Mouse (Mus musculus) kidney, postnatal 25 days (tissue): ENCODE data around the gene Rfxank.
A peak's percentile ranks its signal among the peaks of the same experiment; 100 is the strongest.

ENCODE experiments used
- DNase-seq, 2 experiments: peaks; one replicate each; pipeline ENCODE4 v3.0.0; 2021; ENCODE audit warnings: mixed read lengths in 2 of 2

The Rfxank gene

DNA sequence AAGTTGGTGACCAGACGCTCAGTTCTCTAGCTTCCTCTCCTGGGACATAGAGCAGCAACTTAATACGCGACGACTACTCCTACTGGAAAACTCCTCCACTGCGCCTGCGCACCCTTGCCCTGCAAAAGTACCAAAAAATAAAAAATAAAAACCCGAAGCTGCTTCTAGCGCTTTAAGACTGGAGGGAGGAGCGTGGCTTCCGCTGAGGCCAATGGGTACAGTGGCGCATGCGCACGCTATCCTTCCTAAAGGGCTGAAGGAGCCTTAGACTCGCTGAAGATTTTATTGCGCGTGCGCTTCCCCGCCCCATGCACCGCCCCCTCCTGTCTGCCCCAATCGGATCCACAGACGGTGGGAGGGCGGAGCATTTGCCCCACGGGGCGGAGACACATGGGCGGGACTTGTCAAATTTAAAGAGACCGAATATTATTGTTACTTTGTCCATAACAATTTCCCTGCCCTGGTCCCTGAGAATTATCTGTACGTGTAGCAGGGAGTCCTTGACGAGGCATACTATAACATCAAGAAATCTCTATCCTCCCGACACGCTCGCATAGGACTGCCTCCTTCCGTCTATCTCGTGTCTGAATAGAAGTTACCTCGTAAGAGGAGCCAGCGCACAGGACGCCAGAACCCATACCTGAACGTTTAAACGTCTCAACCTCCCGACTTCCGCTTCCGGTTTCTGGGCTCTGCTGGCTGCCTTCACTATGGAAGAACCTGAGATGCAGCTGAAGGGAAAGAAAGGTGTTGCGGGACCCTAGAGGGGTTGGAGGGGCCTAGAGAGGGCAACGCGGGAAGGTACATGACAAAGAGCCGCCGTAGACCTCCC is at the start of gene Rfxank, which contains the start of the genes Borcs8 and Mef2b:
Gene Rfxank (minus strand): TSS at position 129 of the 832 bp plus-strand sequence.
Gene Borcs8 (plus strand): TSS at position 474 of the 832 bp plus-strand sequence.
Gene Mef2b (plus strand): TSS at position 686 of the 832 bp plus-strand sequence.
- peak; percentile 100 for DNase-seq

DNA sequence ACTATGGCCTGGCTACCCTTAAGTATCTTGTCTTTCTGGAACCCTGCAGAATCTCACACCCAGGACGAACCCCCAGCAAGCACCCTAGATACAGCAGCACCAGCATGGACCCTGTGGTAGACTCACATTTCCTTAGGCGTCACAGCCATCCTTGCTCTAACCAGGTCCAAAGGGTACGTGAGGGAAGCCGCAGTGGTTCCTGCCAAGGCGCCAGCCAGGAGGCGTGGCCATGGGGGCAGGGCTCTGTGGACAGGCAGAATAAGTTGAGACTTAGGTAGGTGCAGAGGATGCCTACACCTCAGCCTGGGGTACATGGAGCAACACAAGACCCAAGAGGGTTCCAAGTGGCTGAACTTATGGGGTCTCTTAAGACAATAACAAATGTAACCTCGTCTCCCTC is 49.8 kb upstream of the Rfxank start:
- peak; percentile 89 to 93 for DNase-seq

DNA sequence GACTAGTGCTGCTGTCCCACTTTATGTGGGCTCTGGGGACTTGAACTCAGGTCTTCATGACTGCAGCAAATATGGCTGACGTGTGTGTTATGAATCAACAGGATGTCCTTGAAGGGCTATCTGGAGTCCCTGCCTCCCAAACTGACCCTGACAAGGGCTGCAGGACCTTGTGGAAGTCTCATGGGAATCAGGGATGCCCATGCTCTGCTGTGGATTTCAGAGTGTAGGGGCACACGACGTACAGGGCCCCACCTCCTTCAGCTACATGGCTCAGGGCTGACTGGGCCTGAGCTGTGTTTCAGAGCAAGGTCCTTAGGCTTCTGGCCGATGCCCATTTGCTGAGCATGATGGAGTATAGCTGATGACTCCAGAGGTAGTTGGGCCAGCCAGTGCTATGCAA is 44.2 kb upstream of the Rfxank start:
- DNase-seq, result no peak

DNA sequence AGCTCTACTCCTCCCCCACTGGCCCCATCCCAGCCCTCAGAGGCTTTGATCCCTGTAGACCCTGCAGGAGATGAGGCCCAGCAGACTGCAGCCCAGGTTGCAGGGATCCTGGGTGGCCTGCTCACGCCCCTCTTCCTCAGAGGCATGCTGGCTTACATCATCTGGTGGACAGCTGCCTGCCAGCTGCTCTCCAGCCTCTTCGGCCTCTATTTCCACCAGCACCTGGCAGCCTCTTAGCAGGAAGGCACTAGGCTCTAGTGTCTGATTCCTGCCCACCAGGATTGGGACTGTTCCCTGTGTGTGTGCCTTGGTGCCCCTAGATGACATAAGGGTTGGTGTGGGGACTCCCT is 42.9 kb upstream of the Rfxank start:
- no peak for DNase-seq

DNA sequence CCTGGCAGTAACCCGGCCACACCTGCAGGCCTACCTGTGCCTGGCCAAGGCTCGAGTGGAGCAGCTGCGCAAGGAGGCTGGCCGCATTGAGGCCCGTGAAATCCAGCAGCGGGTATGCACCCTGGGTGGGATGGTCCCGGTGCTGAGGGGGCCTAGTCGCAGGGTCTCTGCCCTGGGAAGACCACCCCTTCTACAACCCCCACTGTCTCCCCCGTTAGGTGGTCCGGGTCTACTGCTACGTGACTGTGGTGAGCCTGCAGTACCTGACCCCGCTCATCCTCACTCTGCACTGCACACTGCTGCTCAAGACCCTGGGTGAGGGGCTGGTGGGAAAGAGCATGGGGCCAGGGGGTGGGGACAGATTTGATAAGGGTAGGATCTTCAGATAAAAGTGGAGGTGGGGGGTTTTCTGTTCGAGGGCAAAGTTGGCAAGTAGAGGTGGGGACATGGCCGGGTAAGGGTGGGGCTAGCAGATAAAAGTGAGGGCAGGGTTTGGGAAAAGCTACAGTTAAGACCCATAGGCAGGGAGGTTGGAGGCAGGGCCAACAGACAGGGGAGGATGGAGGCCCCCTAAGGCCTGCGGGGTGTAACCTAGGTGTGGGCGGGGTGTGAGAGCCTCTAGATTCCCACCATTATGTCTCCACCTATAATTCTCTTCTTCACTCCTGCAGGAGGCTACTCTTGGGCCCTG is 42.4 kb upstream of the Rfxank start:
- no peak for DNase-seq

- DNase-seq, result no peak
Observed at GRCm38 (mm10) chr8:70179082-70179481, 40.1 kb upstream of the Rfxank start.

GRCm38 (mm10) chr8:70178231-70178630 is 39.3 kb upstream of the Rfxank start:
- DNase-seq, result no peak

DNA sequence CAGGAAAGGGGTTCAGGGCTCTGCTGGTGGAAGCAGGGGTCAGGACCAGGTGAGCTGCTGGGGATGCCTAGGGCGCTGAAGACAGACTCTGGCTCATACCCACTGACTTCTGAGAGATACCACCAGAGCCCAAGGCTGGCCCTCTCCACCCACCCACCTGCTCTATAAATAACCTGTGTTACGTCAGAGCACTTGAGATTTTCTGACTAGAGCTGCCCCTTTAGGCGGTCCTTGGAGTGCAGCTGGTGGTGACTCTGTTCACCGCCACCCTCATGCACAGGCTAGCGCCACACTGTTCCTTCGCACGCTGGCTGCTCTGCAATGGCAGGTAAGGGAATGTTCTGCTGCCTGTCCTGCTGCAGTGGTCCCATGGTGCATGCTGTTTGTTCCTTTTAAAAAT is 35.1 kb upstream of the Rfxank start:
- DNase-seq, result no peak

GRCm38 (mm10) chr8:70173320-70173719 is 34.4 kb upstream of the Rfxank start:
- no peak for DNase-seq

- peak; percentile 97 for DNase-seq
Observed at GRCm38 (mm10) chr8:70172043-70172681, 33.2 kb upstream of the Rfxank start, which contains the start of gene Tmem161a. Tmem161a (plus strand) TSS chr8:70172356.

- no peak for DNase-seq
Observed at GRCm38 (mm10) chr8:70171240-70171639, 32.3 kb upstream of the Rfxank start.

DNA sequence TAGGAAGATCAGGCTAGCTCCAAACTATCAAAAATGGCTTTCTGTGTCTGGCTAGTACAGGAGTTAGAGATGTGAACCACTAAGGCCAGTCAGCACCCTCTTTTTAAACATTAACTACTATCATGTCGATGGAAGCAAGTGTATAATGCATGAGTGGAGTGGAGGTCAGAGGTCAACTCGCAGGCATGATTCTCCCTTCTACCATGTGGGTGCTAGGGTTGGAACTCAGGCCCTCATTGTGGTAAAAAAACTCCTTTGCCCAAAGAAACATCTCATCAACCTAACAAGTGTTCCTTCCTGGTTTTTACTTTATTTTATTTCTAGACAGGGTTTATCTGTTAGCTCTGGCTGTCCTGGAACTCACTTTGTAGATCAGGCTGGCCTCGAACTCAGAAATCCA is 31.8 kb upstream of the Rfxank start:
- DNase-seq, result peak; percentile 79 to 82

- DNase-seq, result no peak
Observed at GRCm38 (mm10) chr8:70170116-70170515, 31.2 kb upstream of the Rfxank start.

- peak; percentile 65 to 76 for DNase-seq
Observed at GRCm38 (mm10) chr8:70166504-70167110, 27.7 kb upstream of the Rfxank start.

GRCm38 (mm10) chr8:70163316-70163715 is 24.4 kb upstream of the Rfxank start:
- DNase-seq, result no peak

DNA sequence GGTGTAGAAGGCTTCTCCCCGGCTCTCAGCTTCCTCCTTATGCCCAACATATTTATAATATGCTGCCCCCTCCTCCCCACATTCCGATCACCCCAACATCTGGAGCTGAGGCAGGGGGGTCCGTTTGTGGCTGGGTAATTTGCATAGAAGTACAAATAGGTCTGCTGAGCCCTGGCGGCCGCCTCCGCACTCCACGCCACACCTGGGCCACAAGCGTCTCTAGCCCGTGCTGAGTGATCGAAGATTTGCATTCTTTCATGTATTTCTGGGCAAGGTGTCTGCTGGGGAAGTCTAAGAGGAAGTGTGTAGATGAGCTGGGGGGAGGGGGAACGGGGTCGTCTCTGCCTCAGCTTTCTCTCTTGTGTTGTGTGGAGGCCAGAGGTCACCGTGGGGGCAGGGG is 21.1 kb upstream of the Rfxank start:
- no peak for DNase-seq

DNA sequence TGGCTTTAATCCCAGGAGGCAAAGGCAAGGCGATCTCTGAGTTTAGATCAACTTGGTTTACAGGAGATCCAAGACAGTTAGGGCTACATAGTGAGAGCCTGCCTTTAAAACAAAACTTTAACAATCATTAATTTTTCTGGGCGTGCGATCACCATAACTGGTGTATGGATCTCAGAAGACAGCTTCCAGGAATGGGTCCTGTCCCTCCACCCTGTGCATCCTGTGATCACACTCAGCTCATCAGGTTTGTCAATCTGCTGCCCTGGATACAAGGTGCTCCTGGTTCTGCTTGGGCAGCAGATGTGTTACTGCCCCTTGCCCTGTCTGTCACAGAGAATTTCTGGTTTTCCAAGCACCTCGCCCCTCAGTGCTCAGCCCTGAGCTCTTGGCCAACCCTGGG is 20.3 kb upstream of the Rfxank start:
- no peak for DNase-seq

GRCm38 (mm10) chr8:70158069-70158853 is 19.3 kb upstream of the Rfxank start:
- peak; percentile 69 to 82 for DNase-seq

DNA sequence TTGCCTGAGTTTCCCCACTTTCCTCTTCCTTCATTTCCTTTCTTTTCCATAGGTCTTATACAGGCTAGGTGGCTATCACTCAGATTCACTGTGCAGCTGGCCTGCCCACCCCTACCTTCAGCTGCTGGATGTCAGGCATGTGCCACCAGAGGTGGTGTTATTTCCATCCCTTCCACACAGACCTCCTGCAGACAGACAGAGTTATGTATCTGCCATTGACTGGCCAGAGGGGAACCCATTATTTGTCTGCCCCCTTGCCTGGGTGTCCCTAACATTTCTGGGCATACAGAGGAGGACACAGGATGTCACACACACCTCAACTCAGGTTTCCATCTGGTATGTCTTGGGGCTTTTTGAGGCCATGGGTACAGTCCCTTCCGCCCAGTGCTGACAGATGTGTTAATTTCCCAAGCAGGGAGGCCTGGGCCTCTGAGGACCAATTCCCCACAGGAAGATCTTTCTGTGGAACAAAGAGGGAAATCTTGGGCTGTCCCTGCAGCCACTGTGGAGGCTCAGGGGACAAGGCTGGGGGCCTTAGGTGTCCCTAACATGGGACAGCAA is 18.4 kb upstream of the Rfxank start:
- DNase-seq, result no peak

DNA sequence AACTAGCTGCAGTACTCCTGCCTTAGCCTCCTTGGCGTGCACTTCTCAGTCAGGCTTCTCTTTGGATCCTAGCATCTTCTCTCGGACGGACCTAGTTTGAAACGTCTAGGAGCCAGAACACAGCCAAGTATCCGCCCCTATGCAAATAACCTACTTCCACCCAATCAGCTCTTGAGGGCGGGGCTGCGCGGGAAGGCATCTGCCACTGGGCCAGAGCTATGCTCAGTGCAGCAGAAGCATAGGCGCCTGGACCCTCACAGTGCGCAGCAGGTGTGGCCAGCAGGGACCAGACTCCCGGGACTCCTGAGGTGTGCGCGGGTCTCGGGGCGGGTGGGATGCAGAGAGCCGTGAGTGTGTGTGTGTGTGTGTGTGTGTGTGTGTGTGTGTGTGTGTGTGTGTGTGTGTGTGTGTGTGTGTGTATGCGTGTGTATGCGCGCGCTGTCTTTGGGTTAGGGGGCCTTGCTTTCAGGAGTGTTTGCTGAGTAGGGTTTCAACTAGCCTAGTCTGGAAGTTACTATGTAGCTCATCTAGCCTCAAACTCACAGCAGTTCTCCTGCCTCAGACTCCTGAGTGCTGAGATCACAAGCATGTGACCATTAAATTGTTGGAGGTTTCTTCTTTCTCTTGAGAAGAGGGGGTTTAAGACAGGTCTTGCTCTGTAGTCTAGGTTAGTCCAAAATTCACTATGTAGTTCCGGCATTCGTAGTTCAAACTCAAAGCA is 13.7 kb upstream of the Rfxank start:
- DNase-seq, result peak; percentile 78 to 86

GRCm38 (mm10) chr8:70150158-70150557 is 11.2 kb upstream of the Rfxank start:
- DNase-seq, result no peak
